Mouse (Mus musculus) brain, embryonic 14.5 days (tissue): ENCODE results near the gene Zfp768.

Experiments used
- CTCF ChIP-seq: fragments of 200-500 bp; IDR thresholded peaks from 2 replicates; pipeline ENCODE4 v1.5.1; 2012; ENCODE audit warnings: inconsistent platforms, mild to moderate bottlenecking, moderate library complexity, borderline replicate concordance; ENCODE audit not compliant: insufficient read depth, insufficient read length; ENCODE audit errors: extremely low read depth
- POLR2A ChIP-seq: fragments of 200-500 bp; IDR thresholded peaks from 2 replicates; pipeline ENCODE4 v1.6.1; 2012; ENCODE audit warnings: mild to moderate bottlenecking, inconsistent platforms, borderline replicate concordance; ENCODE audit not compliant: poor library complexity, insufficient read depth, insufficient read length, severe bottlenecking; ENCODE audit errors: extremely low read depth

- TF ChIP-seq CTCF: no peak
- TF ChIP-seq POLR2A: no peak
Observed at GRCm38 (mm10) chr7:127361449-127361848, 16.1 kb upstream of the Zfp768 start.
